Mouse (Mus musculus) kidney, adult 11 months (tissue): ENCODE measurements around the gene 9430097D07Rik.

Experiments used
- DNase-seq: peaks from one replicate; pipeline ENCODE4 v3.0.0; 2022

The 9430097D07Rik gene

DNA sequence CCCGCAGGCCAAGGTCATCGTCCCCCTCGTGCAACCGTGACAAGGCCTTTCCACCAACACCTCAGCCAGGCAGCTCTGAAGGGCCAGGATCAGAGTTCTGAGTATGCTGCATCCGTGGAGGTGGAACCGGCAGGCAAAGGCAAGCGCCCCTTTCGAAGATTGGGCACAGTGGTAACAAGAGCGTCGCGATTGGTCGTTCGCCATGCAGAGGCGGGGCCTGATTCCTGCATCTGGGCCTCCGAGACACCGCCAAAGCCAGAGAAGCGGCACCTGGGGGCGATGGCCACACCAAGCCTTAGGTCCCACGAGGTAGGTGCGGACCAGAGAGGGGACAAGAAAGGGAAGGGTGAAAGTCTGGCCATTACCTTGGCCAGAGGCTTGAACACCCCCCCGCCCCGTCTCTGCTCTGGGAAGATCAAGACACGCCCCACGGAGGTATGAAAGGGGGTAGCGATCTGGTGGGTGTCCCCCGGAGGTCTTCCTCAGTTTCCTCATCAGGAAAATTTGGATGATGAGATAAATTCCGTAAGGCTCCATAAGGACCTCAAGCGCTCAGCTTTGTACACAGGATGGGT is at the start of gene 9430097D07Rik:
TSS of gene 9430097D07Rik (minus strand) at position 99 of the 575 bp plus-strand sequence.
- no peak for DNase-seq

DNA sequence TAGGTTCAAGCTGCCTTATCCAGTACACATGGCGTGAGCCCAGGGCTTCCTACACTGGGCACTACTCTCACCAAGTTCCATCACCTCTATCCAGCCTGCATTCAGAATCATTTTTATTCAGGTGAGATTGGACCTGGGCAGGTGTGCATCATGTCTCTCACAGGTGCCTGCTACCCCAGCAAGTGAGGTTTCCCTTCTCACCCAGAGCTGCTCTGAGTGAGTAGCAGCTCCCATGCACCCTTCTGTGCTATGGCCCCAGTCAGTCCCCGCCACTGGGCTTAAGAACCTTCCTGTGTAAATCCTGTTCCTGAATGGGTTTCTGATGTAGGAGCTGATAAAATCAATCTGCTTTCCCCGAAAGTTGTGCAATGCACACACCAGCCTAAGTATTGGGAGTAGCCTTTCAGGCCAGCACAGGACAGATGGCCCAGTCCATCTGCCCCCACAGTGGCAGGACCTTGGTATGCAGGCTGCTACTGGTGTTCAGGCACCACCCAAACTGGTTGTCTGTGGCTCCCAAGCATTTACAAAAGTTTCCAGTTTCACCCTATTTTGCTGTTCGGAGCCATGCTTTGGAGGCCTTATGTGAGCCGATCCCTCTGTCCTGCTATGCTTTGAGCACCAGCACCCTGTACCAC is 48.7 kb upstream of the 9430097D07Rik start:
- DNase-seq = no peak

DNA sequence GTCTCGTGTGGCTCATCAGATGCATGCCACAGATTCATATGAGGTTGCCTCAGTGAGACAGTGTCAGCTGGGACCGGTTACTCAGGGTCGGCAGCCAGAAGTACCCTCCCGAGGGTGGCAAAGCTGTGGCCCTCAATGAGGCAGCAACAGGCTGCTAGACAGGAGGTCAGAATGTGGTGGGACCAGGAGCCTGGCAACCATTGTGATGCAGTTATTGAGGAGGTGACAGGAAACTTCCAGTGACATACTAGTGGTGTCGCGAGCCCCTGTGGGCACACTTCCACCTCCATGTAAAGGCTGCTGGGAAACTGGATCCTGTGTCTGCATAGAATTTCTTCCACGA is 46.0 kb upstream of the 9430097D07Rik start, which contains the start of gene Ak1:
TSS of gene Ak1 (plus strand) at position 242 of the 343 bp plus-strand sequence.
- DNase-seq = no peak

DNA sequence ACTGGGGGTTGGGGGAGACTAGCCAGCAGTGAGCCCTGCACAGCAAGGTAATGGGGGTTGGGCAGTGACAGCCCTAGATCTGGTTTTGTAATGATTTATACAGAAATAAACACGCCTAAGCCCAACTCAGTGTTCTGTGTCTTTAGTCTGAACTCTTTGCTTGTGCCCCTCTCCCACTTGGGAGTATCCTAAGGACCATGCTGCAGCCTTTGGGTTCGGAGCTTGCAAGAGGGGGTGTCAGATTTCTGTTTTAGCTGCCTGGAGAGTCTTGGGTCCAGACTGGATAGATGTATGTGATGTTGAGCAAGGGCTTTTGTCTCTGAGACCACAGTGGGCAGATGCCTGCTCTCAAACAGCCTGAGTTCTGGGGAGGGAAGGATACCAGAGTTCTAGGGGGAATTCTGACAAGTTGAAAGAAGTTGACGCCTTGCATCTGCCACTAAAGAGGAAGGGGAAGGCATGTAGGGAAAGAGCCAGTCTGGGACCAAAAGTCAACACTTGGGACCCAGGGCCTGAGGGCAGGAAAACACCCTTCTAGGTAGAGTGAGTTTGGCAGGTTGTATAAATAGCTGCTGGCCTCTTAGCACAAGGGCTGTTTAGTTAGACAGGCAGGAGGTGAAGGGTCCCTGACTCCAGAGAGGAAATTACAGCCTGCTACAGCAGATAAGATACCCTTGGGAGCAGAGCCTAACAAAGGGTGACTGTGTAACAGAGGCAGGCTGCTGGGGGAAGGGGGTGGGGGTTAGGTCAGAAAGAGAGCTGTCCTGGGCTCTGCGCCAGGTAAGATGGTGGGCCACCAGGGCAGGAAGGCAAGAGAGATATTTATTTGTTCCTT is 45.4 kb upstream of the 9430097D07Rik start:
- peak; percentile 77 for DNase-seq

DNA sequence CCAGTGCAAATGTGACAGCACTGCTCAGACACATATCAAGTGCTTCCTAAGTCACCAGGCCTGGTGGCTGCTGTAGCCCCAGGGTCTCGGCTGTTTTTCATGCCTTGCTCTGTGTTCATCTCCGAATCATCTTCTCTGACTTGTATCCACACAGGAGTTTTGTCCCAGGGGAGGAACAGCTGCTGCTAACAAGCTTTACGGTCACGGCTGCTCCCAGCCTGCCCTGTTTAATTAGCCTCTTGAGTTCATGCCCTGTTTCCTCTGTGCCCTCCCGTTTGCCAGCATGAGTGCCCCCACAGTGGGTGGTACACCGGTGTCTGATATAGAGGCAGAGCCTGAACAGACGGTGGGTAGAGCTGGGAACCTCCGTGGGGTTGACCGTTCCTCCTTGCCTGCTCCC is 42.6 kb upstream of the 9430097D07Rik start:
- DNase-seq = no peak

DNA sequence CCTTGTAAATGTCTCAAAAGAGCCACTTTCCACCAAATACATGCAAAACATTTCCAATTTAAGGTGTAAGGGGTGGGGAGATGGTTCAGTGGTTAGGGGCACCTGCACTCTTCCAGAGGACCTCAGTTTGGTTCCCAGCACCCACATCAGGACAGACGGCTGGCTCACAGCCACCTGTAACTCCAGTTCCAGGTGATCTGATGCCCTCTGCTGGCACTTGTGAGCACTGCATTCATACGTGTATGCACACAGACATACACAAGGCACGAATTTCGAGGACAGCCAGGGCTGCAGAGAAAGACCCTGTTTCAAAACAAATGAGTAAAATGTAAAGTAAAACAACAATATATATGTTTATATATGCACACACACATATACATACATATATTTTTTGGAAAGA is 42.1 kb upstream of the 9430097D07Rik start:
- DNase-seq = no peak

DNA sequence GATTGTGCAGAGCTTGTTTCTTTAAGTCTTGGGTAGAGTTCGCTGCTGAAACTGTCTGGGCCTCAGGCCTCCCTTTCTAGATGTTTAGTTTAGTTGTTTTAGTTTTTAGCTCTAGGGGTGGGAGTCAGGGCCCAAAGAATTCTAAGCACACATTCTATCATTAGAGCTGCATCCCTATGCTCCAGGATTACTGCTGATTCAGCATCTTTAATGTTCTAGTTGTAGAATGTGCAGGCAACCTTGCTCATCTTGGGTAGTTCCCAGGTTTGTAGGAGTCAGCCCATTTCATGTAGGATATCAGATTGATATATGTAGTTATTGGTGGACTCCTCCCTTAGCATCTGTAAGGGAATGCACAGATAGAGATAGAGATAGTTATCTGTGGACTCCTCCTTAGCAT is 41.6 kb upstream of the 9430097D07Rik start:
- DNase-seq = no peak

DNA sequence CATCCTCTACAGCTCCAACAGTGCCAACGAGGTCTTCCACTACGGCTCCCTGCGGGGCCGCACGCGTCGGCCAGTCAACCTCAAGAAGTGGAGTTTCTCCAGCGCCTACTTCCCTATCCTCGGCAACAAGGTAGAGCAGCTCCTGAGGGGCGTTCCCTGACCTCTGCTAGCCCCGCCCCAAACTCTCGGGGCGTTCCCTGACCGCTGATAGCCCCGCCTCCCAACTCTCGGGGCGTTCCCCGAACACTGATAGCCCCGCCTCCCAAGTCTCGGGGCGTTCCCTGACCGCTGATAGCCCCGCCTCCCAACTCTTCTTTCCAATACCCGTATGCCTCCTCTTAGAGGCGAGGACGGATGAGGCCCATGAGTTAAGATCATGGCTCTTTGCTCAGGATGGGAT is 36.8 kb upstream of the 9430097D07Rik start:
- no peak for DNase-seq

DNA sequence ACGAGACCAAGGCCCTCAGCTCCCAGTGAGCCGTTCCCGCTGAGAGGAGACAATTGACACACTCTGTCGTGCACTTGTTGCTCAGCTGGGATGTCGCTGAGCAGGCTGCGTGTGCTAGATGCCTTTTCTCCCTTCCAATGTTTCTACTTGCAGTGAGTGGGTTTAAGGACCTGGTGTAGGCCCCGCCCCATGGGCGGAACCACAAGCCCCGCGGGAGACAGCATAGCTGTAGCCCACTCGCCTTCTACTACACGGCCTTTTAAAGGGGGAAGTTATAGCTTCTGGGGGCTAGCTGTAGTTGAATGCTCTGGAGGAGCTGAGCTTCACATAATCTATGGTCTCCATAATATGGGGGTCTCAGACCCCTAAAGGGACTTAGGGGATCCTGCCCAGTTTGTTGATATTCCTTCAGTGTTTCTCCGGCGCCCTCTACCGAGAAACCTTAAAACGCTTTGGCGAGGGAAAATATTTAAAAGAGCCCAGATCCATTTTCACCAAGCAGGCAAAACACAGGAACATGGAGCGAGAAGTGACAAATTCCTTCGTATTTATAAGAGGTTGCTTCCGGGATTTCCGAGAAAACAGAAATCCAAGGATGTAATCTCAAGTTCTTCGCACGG is 35.2 kb upstream of the 9430097D07Rik start:
- DNase-seq = no peak

DNA sequence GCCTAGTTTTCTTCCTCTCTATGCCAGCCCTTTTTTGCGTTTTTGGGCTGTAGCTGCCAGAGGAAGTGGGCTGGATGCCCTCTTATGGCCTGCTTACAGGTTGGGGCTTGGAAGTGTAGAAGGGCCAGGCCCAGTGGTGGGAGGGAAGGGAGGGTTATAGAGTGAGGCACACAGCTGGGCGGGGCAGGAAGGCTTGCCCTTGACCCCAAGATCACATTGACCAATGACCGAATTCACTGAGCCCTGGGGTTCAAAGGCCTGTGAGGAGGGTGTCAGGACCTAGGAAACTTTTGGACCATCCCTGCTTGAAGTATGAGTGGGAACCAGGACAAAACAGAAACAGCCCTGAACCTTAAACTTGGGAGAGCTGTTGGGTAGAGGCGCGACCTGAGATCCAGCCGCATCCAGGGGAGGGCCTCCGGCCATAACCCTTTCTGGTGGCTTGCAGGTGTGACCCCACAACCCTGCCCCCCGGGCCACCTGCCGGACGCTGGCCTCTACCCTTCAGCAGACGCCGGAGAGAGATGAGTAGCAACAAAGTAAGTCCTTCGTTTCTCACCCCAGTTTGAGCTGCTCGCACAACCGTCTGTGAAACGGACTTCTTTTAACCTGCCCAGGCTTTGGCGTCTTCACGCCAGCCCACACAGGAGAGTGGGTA is 33.4 kb upstream of the 9430097D07Rik start:
- DNase-seq = no peak

DNA sequence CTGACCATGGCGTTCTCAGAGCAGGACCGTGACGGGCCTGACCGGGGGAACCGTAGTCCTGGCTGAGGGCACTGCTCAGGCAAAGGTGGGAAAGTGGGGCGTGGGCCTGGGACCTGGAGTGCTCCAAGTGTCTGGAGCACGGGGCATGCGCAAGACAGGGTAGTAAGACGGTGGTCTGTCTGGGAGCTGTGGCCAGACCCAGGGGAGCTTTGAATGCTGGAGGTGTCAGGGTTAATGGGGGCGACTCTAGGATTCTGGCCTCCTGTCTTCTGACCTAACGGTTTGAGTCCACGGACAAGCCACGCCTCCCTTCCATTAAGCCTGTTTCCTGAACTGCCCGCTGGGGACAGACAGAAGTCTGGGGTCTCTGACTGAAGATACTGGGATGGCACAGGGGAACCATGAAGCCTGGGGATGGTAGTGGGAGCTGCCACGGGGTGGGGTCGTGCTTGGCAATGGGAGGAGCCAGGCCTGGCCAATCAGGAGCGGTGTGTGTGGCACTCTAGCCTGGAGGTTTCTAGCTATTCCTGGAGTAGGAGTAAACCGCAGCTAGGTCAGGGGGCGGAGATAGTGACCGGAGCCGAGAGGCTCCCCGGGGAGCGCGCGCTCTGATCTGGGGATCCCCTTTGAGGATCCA is 32.8 kb upstream of the 9430097D07Rik start:
- DNase-seq = peak; percentile 66

DNA sequence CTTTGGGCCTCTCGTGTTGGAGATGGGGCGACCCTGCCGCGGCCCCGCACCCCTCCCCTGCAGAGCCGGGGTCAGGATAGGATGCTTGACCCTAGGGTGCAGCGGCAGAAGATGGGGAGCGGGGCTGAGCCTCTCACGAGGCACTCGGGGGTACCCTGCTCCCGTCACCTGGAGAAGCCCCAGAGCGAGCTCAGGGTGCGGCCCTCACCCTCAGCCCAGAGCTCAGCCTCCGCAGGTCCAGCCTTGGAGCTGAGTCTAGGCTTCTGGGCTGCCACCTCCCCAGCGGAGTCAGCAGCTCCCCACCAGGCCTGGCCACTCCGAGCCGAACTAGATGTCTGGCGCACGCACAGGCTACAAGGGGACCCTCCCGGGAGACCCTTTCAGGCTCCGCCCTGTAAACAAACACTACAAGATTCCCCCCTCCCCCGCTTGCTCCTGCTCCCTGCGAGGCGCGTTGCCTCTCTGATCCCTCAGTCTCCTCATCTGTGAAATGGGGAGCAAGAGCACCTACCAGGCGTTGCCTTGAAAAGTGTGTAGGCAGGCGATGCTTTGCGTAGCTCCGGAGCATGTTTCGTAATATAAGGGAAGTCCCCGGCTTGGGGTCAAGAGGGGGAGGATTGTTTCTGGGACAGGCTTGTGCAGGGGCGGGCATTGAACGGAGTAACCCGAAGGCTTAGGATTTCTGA is 31.9 kb upstream of the 9430097D07Rik start:
- DNase-seq = no peak

DNA sequence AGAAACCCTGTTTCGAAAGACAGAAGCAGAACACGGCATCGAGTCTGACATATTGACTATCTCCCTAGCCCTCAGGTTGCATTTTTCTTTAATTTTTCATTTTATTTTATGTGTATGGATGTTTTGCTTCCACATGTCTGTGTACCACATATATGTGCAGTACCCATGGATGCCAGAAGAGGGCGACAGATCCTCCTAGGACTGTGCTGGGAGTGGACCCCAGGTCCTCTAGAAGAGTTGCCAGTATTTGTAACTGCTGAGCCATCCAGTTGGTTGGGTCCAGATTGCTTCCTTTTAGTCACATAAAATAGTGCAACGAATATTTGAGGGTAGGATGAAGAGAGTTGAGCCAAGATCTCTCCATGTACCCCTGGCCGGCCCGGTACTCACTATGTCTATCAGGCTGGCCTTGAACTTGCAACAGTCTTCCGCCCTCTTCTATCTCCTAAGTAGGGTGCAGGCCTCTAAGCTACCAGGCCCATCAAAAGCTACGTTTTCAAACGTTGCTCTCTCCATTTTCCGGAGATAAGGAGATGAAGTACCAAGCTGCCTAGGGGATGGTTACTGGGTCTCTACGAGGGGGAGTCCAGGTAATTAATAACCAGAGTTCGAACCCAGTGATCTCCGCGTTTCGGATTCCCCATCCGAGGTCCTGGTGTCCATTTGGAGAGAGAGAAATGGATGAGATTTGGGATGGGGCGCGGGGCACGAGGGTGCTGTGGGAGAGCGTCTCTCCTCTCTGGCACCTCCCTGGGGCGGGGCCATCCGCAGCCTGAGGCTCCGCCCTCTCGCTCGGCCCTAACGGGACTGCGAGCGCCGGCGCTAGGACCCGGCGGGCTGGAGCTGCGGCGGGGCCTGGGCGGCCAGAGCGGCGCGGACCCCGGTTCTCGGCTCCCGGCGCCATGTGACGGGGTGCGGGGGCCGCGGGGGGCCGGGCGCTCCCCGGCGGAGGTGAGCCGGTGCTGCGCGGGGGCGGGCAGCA is 31.0 kb upstream of the 9430097D07Rik start:
- DNase-seq = peak; percentile 66

DNA sequence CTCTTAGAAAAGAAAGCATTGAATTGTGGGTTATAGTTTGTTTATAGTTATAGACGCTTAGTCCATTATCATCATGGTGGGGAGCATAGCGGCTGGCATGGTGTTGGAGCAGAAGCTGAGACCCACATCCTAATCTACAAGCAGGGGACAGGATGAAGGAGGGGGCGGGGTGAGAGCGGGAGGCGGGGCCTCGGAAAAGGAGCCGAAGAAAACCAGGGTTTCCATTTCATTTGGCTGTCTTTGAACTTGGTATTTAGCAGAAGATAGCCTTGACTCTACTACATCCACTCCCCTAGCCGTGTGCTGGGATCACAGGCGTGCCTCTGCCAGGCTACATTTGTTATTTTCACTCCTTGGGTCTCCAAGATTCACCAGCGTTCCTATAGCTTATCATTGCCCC is 29.1 kb upstream of the 9430097D07Rik start:
- DNase-seq = no peak

DNA sequence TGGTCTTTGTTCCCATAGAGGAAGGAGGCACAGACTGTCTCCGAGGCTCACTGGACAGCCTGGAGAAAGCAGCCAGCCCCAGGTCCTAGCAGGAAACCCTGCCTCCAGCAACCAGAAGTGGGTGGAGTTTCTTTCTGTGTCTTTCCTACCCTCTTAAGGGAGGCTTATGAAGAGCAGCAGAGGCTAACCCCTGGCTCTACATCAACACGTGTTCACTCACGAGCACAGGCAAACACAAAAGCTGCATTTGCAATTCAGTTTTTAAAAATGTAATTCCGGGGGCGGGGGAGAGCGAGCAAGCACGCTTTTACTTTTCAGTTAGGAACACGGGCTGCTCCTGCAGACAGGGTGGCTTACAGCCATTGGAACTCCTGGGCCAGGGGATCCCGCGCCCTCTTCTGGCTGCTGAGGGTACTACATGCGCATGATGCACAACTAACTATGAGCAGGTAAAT is 27.1 kb upstream of the 9430097D07Rik start:
- peak; percentile 81 for DNase-seq

DNA sequence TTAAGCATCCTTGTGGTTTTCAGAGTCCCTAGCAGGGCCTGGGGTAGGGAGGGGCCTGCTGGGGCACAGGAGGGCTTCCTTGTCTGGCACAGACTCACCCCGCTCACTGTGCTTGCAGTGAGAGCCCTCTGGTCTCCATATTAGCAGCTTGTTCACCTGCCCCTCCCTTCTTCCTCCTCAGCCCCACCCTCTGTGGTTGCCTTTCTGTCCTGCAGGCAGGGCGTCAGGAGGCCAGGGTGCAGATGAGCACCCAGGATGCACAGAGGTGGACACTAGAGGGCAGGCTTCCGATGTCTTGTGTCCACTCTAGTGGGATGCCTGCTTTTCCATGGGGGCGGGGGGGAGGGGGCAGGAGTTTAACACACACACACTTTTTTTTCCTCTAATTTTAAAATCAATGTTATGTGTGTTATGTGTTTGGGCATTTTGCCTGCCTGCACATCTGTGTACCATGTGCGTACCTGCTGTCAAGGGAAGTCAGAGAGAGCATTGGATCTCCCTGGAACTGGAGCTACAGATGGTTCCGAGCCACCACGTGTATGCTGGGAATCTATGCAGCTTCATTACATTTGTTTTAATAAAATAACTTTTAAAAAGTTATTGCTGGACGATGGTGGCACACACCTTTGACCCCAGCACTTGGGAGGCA is 26.1 kb upstream of the 9430097D07Rik start:
- DNase-seq = no peak

DNA sequence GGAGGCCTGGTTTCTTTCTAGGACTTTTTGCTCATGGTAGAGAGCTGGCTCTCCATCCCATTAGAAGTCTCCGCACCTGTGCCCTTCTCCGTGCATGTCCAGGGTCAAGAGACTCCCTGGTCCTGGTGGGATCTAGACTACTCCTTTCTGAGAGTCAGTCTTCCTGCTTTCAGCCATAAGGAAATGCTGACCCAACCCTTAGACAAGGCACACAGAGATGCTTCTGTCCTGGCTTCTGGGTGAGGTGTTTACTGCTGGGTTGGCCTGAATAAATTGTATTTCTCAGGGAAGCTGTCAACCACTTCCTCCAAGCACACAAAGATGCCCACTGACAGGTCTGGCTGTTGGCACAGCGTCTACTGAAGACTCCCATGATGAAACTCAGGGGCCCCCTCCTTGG is 23.9 kb upstream of the 9430097D07Rik start, which contains the start of gene St6galnac6:
TSS of gene St6galnac6 (plus strand) at position 301 of the 400 bp plus-strand sequence.
- DNase-seq = no peak

DNA sequence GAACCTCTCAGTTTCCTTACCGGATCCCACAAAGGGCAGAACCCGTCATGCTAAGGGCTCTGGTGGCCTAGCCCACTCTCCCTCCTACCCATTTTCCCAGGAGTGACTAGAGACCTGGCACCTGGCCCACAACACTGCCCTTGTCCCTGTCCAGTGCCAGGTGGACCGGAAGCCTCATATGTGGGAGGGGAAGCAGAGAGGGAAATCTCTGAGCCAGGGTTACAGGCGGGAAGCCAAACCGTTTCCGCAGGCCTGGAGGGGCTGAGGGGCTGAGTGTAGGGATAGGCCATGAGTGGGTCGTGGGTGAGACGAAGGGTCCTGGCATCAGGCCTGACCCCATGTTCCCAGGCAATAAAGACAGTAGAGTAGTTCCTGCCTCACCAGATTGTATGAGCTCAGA is 23.0 kb upstream of the 9430097D07Rik start:
- no peak for DNase-seq

DNA sequence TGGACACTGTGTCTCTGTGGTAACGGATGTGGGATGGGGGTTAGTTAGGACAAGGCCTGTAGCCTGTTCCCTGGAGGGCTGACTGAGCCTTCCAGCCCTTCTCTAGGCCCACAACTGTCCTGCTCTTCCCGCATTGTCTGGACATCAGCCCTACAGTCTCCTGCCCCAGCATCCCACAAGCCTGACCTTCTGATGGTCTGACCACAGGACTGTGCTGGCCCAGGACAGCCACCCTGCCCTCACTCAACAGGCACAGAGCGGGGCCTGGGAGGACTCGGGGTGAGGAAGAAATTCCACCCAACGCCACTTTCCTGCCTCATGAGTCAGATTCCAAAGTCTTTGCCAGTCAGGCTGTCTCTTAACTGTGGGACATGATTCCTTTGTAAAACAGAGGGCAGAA is 22.2 kb upstream of the 9430097D07Rik start:
- DNase-seq = no peak

DNA sequence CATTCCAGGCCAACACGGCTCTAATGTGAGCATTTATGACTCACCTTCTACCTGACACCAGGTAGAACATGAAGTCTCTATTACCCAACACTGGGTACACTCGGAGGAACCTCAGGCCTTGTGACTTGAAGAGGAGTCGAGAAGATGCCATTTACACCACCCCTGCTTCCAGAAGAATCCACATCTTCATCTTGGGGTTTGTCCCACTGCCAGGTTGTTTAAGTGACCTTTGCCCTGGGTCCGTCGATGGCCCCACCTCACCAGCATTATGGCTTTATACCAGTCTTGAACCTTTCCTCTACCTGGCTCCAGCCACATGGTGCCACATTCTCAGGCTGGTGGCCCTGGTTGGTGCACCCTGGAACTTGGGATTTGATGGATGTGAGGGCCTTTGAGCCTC is 21.8 kb upstream of the 9430097D07Rik start:
- no peak for DNase-seq
